Mouse (Mus musculus) fat pad, adult 2 months (tissue): ENCODE data around the gene Ctla4.

Experiments used
- DNase-seq: peaks from one replicate; pipeline ENCODE4 v3.0.0-alpha.2; 2011; ENCODE audit warnings: low read depth, low spot score; ENCODE audit errors: extremely low read depth

The Ctla4 gene

DNA sequence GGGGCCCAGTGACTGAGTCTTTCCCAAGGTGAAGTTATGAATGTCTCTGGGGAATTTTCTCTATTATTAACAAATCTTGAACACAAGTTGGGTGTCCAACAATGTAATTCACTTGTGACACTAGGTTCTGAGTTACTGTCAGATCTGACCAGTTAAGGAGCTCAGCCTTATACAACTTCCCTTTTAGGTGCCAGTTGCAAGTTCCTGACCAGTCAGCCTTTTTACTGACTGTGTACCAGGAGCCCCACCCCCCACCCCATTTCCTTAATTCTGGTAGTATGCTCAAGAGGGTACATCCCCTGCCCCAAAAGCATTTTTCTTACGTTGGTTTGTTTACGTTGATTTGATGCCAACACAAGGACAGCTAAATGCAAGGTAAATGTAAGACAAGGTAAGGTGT, 21.6 kb upstream of the Ctla4 start:
- no peak for DNase-seq

GRCm38 (mm10) chr1:60866043-60866442, 20.8 kb upstream of the Ctla4 start:
- DNase-seq = no peak

DNA sequence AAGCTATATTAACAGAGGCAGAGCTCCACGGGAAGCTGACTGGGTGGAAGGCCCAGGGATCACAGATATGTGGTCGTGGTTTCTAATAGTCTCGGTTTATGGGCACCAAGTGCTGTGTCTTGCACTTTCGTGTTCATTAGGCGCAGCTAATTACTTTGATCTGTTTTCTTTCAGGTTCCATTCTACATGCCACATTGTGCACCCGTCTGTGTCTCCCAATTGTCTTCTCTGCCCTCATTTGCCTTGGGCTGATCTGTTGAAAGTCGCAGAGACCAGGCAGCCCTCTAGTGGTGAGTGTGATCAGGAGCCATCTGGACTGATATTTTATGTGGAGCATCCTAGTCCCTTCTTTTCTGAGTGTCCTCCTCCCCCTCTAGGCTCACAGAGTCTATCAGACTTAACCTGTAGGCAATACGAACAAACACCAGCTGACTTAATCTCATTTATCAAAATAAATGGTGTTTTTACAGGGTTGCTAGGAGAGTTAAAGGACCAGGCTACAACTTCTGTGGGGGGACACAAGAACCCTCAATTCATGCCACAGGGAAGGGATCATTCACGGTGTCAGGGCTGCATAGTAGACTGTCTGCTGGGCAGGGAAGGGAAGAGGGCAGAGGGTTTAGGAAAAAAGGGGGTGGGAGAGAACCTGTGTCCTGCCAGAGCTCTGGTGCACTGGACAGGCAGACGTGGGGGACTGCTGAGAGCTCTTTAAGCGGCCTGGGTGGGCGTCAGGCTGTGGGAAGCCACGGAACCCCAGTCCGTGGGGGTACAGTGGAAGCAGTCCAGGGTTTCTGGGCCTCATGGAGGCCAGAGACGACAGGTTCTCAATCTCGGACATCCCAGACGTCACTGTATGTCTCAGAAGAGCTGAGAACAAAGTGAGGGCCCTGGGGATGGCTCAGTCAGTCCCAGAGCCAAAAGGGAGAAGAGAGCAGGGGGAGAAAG, 18.2 kb upstream of the Ctla4 start:
- no peak for DNase-seq

DNA sequence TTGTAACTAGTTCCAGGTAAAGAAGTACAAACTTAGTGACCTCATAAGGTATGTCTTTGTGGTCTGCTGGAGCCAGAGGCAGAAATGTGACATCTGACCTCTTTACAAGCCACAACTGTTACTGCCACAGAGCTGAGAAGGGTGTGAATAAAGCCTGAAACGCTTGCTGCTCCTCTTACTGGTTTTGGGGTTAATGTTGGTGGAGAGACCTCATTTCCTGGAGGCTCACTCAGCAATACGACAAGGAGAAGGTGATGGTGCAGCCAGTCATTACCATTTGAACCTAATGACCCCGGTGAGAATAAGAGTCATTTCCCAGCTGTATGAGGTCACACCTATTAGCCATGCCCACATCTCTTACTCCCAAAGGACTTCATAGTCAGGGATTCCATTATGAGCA, 11.5 kb upstream of the Ctla4 start:
- no peak for DNase-seq

DNA sequence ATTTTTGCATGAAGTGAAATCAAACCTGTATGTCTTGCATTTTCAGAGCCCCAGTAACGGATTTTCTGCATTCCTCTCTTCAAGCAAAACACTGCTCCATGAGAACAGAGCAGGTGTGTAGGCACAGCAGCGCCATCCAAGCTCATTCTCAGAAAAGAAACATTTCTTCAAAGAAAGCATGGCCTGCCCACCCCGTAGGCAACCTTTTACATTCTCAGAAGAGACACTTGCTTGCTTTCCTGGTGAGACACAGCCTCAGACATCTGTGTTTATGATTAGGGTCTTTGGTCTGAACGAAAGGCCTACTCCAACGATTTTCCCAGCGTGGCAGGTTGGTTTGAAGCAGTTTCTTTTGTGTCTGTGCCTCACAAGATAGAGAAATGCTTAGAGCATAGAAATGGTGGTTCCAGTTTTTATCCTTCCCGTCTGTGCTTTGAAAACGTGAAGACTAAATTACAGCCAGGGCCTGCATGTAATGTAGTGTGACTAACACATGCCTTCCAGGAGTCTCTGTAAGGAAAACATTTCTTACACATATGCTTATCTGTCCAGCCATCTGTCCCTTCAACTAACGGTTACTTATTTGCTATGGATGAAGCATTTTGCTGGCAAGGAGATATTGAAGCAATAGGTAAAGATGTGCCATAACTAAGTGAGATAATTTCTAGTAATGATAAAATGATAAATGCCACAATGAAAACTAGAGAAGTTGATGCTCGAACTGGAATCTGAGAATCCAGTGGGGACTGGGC, 6.5 kb upstream of the Ctla4 start:
- no peak for DNase-seq

DNA sequence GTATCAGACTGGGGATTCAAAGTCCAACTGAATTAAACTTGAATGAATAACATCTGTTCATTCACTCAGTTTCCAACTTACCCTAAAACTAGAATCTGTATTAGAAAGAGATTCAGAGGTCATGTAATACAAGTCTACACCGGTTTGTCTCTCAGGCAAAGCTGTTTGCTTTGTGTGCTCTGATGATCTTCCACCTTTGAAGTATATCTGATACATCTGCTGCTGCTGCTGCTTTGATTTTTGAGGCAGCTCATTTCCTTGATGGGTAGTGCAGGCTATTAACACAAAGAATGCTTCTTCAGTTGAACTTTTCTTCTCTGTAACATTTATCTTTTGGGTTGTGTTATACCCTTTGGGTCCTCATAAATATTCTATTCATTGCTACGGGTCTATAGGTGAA, 4.0 kb upstream of the Ctla4 start:
- no peak for DNase-seq

GRCm38 (mm10) chr1:60883279-60883678, 3.5 kb upstream of the Ctla4 start:
- no peak for DNase-seq

DNA sequence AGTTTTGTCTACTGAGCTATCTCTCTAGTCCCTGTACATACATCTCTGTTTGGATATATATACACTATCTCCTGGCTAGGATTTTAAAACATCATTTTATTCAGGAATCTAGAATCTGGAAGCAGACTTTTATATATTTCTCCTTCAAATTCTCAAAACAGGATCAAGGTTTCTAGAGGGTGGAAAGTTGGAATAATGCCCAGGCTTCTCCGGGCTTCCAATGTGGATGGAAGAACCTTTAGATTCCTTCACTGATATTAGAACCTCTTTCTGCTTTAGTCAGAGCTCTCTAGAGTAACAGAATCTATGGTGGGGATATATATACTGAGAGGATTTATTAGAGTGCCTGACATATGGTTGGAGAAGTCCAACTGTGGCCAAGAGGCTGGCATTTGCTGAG, 2.2 kb upstream of the Ctla4 start:
- no peak for DNase-seq

- DNase-seq = no peak
Measured at GRCm38 (mm10) chr1:60898127-60898932, 11.5 kb downstream of the Ctla4 start.

- peak; percentile 56 for DNase-seq
Measured at GRCm38 (mm10) chr1:60898933-60899210, 12.1 kb downstream of the Ctla4 start.

DNA sequence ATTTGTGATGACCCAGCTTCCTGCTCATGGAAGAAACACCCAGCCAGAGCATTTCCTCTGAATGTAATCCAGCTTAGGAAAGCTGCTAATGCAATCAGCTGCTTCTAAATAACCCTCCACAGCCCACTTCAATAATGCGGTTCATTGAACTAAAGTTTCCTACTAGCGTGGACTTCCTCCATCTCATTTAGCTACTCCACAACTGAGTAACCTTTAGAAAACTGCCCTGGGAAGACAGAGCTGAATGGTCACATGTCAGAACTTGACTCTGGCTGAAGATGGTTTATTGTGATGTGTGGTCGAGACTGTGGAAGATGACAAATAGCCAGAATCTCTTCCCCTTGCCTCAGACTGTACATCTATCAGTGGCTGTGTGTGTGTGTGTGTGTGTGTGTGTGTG, 12.4 kb downstream of the Ctla4 start:
- no peak for DNase-seq

DNA sequence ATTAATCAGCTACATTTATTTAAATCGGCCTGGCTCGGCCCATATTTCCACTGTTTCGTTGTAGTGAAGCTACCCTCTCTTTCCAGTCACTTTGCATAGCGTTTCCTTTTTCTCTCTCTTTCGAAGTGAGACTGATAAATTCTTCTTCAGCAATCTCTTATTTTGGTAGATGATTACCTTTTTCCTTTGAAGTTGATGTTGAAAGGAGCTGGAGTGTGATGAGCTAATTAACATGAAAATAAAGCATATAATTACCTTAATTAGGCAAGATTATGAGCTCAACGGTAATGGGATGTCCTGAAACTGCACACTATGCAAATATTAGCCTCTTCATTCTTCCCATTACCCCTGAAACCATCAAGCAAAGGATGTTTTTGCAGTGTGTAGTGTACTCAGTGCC, 15.7 kb downstream of the Ctla4 start:
- DNase-seq = no peak

DNA sequence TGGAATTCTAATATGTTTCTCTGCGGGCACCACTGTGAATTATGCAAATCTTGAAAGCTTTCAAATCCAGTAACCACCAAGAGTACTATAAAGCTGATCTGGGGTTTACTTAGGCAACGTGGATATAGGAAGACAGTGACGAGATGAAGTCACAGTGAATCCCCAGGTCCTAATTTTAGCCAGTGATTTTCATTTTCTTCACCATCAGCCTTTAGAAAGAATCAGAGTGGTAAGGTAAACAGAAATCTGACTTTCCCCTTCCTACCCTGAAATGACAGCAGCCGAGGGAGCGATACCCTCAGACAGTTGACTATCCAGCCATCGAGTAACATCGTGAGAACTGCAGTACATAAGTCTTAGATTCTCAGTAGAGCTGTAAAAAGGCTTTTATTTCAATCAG, 16.3 kb downstream of the Ctla4 start:
- DNase-seq = no peak

- DNase-seq = no peak
Measured at GRCm38 (mm10) chr1:60904456-60904978, 17.7 kb downstream of the Ctla4 start.

DNA sequence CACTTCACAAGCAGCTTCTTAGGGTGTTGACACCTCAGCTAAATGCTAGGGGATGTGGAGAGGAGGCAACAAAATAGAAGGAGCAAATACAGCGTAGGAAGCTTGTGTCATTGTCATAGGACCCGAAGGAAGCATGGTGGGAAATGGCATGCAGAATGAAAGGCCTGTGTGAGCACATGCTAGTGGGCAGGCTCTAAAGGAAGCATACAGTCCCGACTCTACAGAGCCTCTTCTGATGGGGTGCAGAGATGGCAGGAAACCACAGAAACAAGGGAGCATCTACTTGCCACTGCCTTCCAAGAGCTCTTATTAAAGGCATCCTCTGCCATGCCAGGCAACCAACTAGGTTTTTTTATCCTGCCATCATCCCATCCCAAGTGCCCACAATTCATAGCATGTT, 20.7 kb downstream of the Ctla4 start:
- DNase-seq = no peak

GRCm38 (mm10) chr1:60908751-60909161, 22.0 kb downstream of the Ctla4 start:
- DNase-seq = no peak

- no peak for DNase-seq
Measured at GRCm38 (mm10) chr1:60909746-60910145, 22.9 kb downstream of the Ctla4 start.

GRCm38 (mm10) chr1:60910796-60911195, 24.0 kb downstream of the Ctla4 start:
- no peak for DNase-seq

DNA sequence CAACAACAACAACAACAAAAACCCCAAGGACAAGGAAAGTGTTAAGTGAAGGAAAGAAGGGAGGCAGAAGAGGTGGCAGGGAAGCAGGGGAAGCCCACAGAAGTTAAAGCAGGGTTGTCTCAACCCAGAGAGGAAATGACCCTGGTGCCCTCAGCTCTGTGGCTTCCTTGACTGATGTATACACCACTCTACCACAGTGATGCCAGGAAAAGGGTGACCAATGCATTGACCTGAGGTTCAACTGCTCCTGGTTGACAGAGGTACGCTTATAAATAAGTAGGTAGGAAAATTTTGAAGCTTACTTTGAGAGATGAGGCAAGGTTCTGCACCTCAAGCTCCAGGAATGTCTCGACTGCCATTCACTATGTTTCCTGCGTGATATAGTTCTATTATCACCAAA, 24.8 kb downstream of the Ctla4 start:
- DNase-seq = no peak

DNA sequence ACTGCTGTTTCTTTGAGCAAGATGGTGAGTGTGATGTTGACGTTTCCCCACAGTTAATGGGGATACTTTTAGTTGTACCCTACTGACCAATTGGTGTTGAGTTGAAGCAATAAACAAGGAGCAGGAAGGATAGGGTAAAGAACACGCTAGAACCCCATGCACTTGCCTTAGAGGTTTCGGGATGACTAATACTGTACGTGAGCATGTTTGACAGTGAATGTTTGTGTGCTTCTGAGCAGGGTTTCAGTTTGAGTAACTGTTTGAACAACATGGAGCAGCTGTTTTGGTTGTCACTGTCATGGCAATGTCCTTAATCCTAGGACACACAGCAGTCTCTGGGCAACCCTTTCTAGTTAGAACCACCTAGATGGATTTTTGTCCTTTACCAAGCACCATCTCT, 26.5 kb downstream of the Ctla4 start:
- no peak for DNase-seq

- DNase-seq = no peak
Measured at GRCm38 (mm10) chr1:60916281-60916781, 29.5 kb downstream of the Ctla4 start.
